Mouse (Mus musculus) midbrain, postnatal 0 days (tissue): ENCODE results near the gene Ptms. TPM values are rescaled to one million over a fixed set of nuclear protein-coding genes. Genes with fewer than 3 reads are reported as not detected.
A peak's percentile ranks its signal among the peaks of the same experiment; 100 is the strongest.

Experiments
- ATAC-seq: fragments of 200-750 bp; cut with Nextera tagmentation; 2 replicates; pipeline ENCODE4 v1.8.0; 2017; ENCODE audit warnings: moderate number of reproducible peaks, mild to moderate bottlenecking, moderate TSS enrichment, moderate library complexity; ENCODE audit not compliant: low FRiP score
- DNase-seq: peaks from one replicate; pipeline ENCODE4 v3.0.0-alpha.2; 2015; ENCODE audit warnings: low spot score
- H3K27ac ChIP-seq: fragments of 300-500 bp; sonication (generic); 2 replicates; pipeline ENCODE4 v1.5.1; 2014; ENCODE audit warnings: low read depth, mild to moderate bottlenecking, low read length, mixed read lengths
- H3K27me3 ChIP-seq: fragments of 300-500 bp; sonication (generic); 2 replicates; pipeline ENCODE4 v1.6.1; 2014; ENCODE audit warnings: low read length, control low read depth, mixed read lengths; ENCODE audit not compliant: insufficient read depth
- H3K36me3 ChIP-seq: fragments of 300-500 bp; sonication (generic); 2 replicates; pipeline ENCODE4 v1.6.1; 2014; ENCODE audit warnings: low read length, control low read depth, mixed read lengths; ENCODE audit not compliant: insufficient read depth
- H3K4me1 ChIP-seq: fragments of 300-500 bp; sonication (generic); 2 replicates; pipeline ENCODE4 v1.6.1; 2014; ENCODE audit warnings: mild to moderate bottlenecking, control low read depth, antibody characterized with exemption, low read length, mixed read lengths; ENCODE audit not compliant: insufficient read depth
- H3K4me2 ChIP-seq: fragments of 300-500 bp; sonication (generic); 2 replicates; pipeline ENCODE4 v1.6.1; 2014; ENCODE audit warnings: low read depth, mild to moderate bottlenecking, low read length, mixed read lengths; ENCODE audit not compliant: poor library complexity, severe bottlenecking
- H3K4me3 ChIP-seq: fragments of 300-500 bp; sonication (generic); 2 replicates; pipeline ENCODE4 v1.5.1; 2014; ENCODE audit warnings: low read depth, mild to moderate bottlenecking, low read length, moderate library complexity
- H3K9ac ChIP-seq: fragments of 300-500 bp; sonication (generic); replicated peaks from 2 replicates; pipeline ENCODE4 v1.6.1; 2014; ENCODE audit warnings: mild to moderate bottlenecking, low read length, moderate library complexity, mixed read lengths; ENCODE audit not compliant: poor library complexity, severe bottlenecking
- H3K9me3 ChIP-seq: fragments of 300-500 bp; sonication (generic); 2 replicates; pipeline ENCODE4 v1.6.1; 2016; ENCODE audit warnings: low read length, control low read depth
- CTCF ChIP-seq: IDR thresholded peaks from 2 replicates; pipeline ENCODE4 v1.5.1; 2016; ENCODE audit warnings: antibody characterized with exemption, mild to moderate bottlenecking
- WGBS: fragments of 180-500 bp; shearing (Covaris S2); extraction: QIAGEN DNeasy Blood & Tissue Kit; methylation state at CpG from one replicate; pipeline ENCODE4 v1.1.7; 2014; 5-methylcytosine and 5-hydroxymethylcytosine counted together
- polyA plus RNA-seq: library from polyadenylated mRNA; unstranded; fragments of >200 nt; fragmentation: Nextera tagmentation; extraction: Ambion mirVana; gene quantifications from 2 replicates; pipeline ENCODE4 v1.2.1, GENCODE M21; 2015
- total RNA-seq: library from RNA; depleted of rRNA; stranded (reverse); fragments of >200 nt; gene quantifications from 2 replicates; pipeline ENCODE4 v1.2.3, GENCODE M21; 2014; rRNA removed

The Ptms gene
- total and polyA plus RNA-seq, 2 experiments from 2014 or later = 810 to 814 TPM

- ATAC-seq = no peak
- Histone ChIP-seq H3K4me3 (no peak overlapping the region), H3K9me3 (no peaks in the 10 kb centered on the region), H3K27ac (no peak overlapping the region), H3K36me3 (no peaks in the 10 kb centered on the region), H3K4me1 (peaks cover 17% of the 10 kb centered on the region), H3K27me3 (no peaks in the 10 kb centered on the region), H3K4me2 (no peak overlapping the region), H3K9ac (0 out of 2 replicates have a peak overlapping the region, but pooled peaks have one; percentile 19)
- WGBS = 50% methylated on average over 6 of the region's 7 CpGs
- no peak for DNase-seq
- TF ChIP-seq CTCF = no peak
These were observed 53.3 kb downstream of the Ptms start for GRCm38 (mm10) chr6:124866560-124866959.

GRCm38 (mm10) chr6:124865766-124866362 lies 54.0 kb downstream of the Ptms start:
- Histone ChIP-seq H3K27ac (peak overlapping the region; percentile 97), H3K4me2 (no peak overlapping the region), H3K4me1 (peaks cover 19% of the 10 kb centered on the region), H3K36me3 (peaks cover 5% of the 10 kb centered on the region; the same call in 1 of the 2 replicates), H3K9me3 (no peaks in the 10 kb centered on the region), H3K27me3 (no peaks in the 10 kb centered on the region), H3K4me3 (no peak overlapping the region), H3K9ac (peak overlapping the region; percentile 19; the same call in 1 of the 2 replicates)
- no peak for TF ChIP-seq CTCF
- whole genome bisulfite sequencing = 60% methylated on average over 15 of the region's 18 CpGs
- no peak for ATAC-seq
- DNase-seq = peak; percentile 46

Other genes with a start within 250 kb of the Ptms start
- 75.6 and 99.9 TPM in 2 replicates for gene Emg1, start 207.9 kb downstream of the Ptms start, total RNA-seq
- gene Emg1, start 207.9 kb downstream of the Ptms start, polyA plus RNA-seq = 87.2 and 89.8 TPM in 2 replicates
- 197 and 230 TPM in 2 replicates for gene Phb2, start 207.8 kb downstream of the Ptms start, total RNA-seq
- 265 and 269 TPM in 2 replicates for gene Phb2, start 207.8 kb downstream of the Ptms start, polyA plus RNA-seq
- gene Ptpn6, start 181.4 kb downstream of the Ptms start, total RNA-seq = 2.3 and 3.4 TPM in 2 replicates
- gene Ptpn6, start 181.4 kb downstream of the Ptms start, polyA plus RNA-seq = 3.2 and 4.0 TPM in 2 replicates
- gene Grcc10, start 178.7 kb downstream of the Ptms start, total RNA-seq = 244 and 246 TPM in 2 replicates
- 710 and 723 TPM in 2 replicates for gene Grcc10, start 178.7 kb downstream of the Ptms start, polyA plus RNA-seq
- gene Gm45234, start 164.1 kb downstream of the Ptms start, total RNA-seq = not detected in 2 replicates
- not detected in 2 replicates for gene Gm45234, start 164.1 kb downstream of the Ptms start, polyA plus RNA-seq
- 30.7 and 38.0 TPM in 2 replicates for gene Atn1, start 163.6 kb downstream of the Ptms start, total RNA-seq
- 25.5 and 30.4 TPM in 2 replicates for gene Atn1, start 163.6 kb downstream of the Ptms start, polyA plus RNA-seq
- 221 and 267 TPM in 2 replicates for gene Eno2, start 150.4 kb downstream of the Ptms start, total RNA-seq
- gene Eno2, start 150.4 kb downstream of the Ptms start, polyA plus RNA-seq = 175 and 189 TPM in 2 replicates
- 12.7 and 12.8 TPM in 2 replicates for gene Lrrc23, start 140.4 kb downstream of the Ptms start, total RNA-seq
- gene Lrrc23, start 140.4 kb downstream of the Ptms start, polyA plus RNA-seq = 6.1 and 9.0 TPM in 2 replicates
- 5.9 and 9.3 TPM in 2 replicates for gene Spsb2, start 111.4 kb downstream of the Ptms start, total RNA-seq
- 10.2 and 10.9 TPM in 2 replicates for gene Spsb2, start 111.4 kb downstream of the Ptms start, polyA plus RNA-seq
- 392 and 419 TPM in 2 replicates for gene Tpi1, start 105.8 kb downstream of the Ptms start, total RNA-seq
- gene Tpi1, start 105.8 kb downstream of the Ptms start, polyA plus RNA-seq = 415 and 480 TPM in 2 replicates
- 218 and 219 TPM in 2 replicates for gene Usp5, start 90.6 kb downstream of the Ptms start, total RNA-seq
- gene Usp5, start 90.6 kb downstream of the Ptms start, polyA plus RNA-seq = 201 and 214 TPM in 2 replicates
- gene Cdca3, start 90.6 kb downstream of the Ptms start, total RNA-seq = 9.4 and 16.7 TPM in 2 replicates
- gene Cdca3, start 90.6 kb downstream of the Ptms start, polyA plus RNA-seq = 15.0 and 16.0 TPM in 2 replicates
- gene Gnb3, start 79.8 kb downstream of the Ptms start, total RNA-seq = 0.52 and 0.66 TPM in 2 replicates
- 0.23 and 1.1 TPM in 2 replicates for gene Gnb3, start 79.8 kb downstream of the Ptms start, polyA plus RNA-seq
- gene P3h3, start 62.4 kb downstream of the Ptms start, total RNA-seq = 67.4 and 74.4 TPM in 2 replicates
- 9.8 and 11.2 TPM in 2 replicates for gene P3h3, start 62.4 kb downstream of the Ptms start, polyA plus RNA-seq
- 198 and 225 TPM in 2 replicates for gene Gpr162, start 56.1 kb downstream of the Ptms start, total RNA-seq
- gene Gpr162, start 56.1 kb downstream of the Ptms start, polyA plus RNA-seq = 38.3 and 39.3 TPM in 2 replicates
- gene Cd4, start 31.9 kb downstream of the Ptms start, total RNA-seq = 0.19 and 2.8 TPM in 2 replicates
- gene Cd4, start 31.9 kb downstream of the Ptms start, polyA plus RNA-seq = 0.25 and 0.58 TPM in 2 replicates
- 1.1 and 2.1 TPM in 2 replicates for gene Lag3, start 8.4 kb downstream of the Ptms start, total RNA-seq
- 2.8 and 3.5 TPM in 2 replicates for gene Lag3, start 8.4 kb downstream of the Ptms start, polyA plus RNA-seq
- gene Mlf2, start 11.3 kb upstream of the Ptms start, total RNA-seq = 512 and 647 TPM in 2 replicates
- gene Mlf2, start 11.3 kb upstream of the Ptms start, polyA plus RNA-seq = 628 and 643 TPM in 2 replicates
- 108 and 131 TPM in 2 replicates for gene Cops7a, start 45.4 kb upstream of the Ptms start, total RNA-seq
- gene Cops7a, start 45.4 kb upstream of the Ptms start, polyA plus RNA-seq = 92.3 and 97.1 TPM in 2 replicates
- gene Pianp, start 76.6 kb upstream of the Ptms start, total RNA-seq = 31.8 and 36.1 TPM in 2 replicates
- gene Pianp, start 76.6 kb upstream of the Ptms start, polyA plus RNA-seq = 97.0 and 97.5 TPM in 2 replicates
- gene Zfp384, start 89.0 kb upstream of the Ptms start, total RNA-seq = 33.2 and 38.6 TPM in 2 replicates
- 9.0 and 9.7 TPM in 2 replicates for gene Zfp384, start 89.0 kb upstream of the Ptms start, polyA plus RNA-seq
- 60.4 and 69.8 TPM in 2 replicates for gene Ing4, start 119.7 kb upstream of the Ptms start, total RNA-seq
- gene Ing4, start 119.7 kb upstream of the Ptms start, polyA plus RNA-seq = 97.8 and 104 TPM in 2 replicates
- gene Acrbp, start 129.6 kb upstream of the Ptms start, total RNA-seq = 6.9 and 12.6 TPM in 2 replicates
- 7.2 and 7.8 TPM in 2 replicates for gene Acrbp, start 129.6 kb upstream of the Ptms start, polyA plus RNA-seq
- 0.90 and 1.7 TPM in 2 replicates for gene Lpar5, start 147.8 kb upstream of the Ptms start, total RNA-seq
- gene Lpar5, start 147.8 kb upstream of the Ptms start, polyA plus RNA-seq = 0.52 and 0.71 TPM in 2 replicates
- 117 and 133 TPM in 2 replicates for gene Chd4, start 175.9 kb upstream of the Ptms start, total RNA-seq
- 72.9 and 89.1 TPM in 2 replicates for gene Chd4, start 175.9 kb upstream of the Ptms start, polyA plus RNA-seq
- 34.5 and 45.8 TPM in 2 replicates for gene Nop2, start 211.8 kb upstream of the Ptms start, total RNA-seq
- 41.4 and 42.6 TPM in 2 replicates for gene Nop2, start 211.8 kb upstream of the Ptms start, polyA plus RNA-seq
- gene Iffo1, start 225.1 kb upstream of the Ptms start, total RNA-seq = 33.3 and 33.9 TPM in 2 replicates
- gene Iffo1, start 225.1 kb upstream of the Ptms start, polyA plus RNA-seq = 19.0 and 20.4 TPM in 2 replicates
- 2,678 and 3,049 TPM in 2 replicates for gene Gapdh, start 246.4 kb upstream of the Ptms start, total RNA-seq
- 1,705 and 1,726 TPM in 2 replicates for gene Gapdh, start 246.4 kb upstream of the Ptms start, polyA plus RNA-seq